Mouse (Mus musculus) erythroblast, adult 5-6 weeks (primary cell): ENCODE measurements around the gene Trmt1. TPM values are rescaled to one million over a fixed set of nuclear protein-coding genes. Genes with fewer than 3 reads are reported as not detected.
A peak's percentile ranks its signal among the peaks of the same experiment; 100 is the strongest.
"Not testable (repeated sequence)": the region's sequence is repeated elsewhere in the genome, so short reads cannot be mapped to it uniquely, and the experiment has no call there.

Experiments used
- ATAC-seq: replicated peaks from 2 replicates; pipeline ENCODE4 v1.8.0; 2016; ENCODE audit warnings: moderate number of reproducible peaks, mild to moderate bottlenecking, moderate TSS enrichment, inconsistent platforms; ENCODE audit not compliant: poor library complexity, low FRiP score, severe bottlenecking
- total RNA-seq, 2 experiments: library from RNA; stranded (forward) in 1 of 2; stranded (reverse) in 1 of 2; fragments of 150-400 nt in 1 of 2; fragments of 200-764, 138-1000 nt in 1 of 2; gene quantifications; 2 replicates each; pipeline versions ENCODE4 v1.2.3 to v1.2.4; 2015 to 2017; ENCODE audit warnings: low replicate concordance in 2 of 2

Gene Trmt1
- total RNA-seq, 2 experiments from 2014 or later = 16.9 to 21.5 TPM

GRCm38 (mm10) chr8:84657680-84658079 is 28.4 kb upstream of the Trmt1 start:
- ATAC-seq = no peak

- ATAC-seq = no peak
Measured at GRCm38 (mm10) chr8:84658951-84659350, 27.2 kb upstream of the Trmt1 start.

- ATAC-seq = no peak
Measured at GRCm38 (mm10) chr8:84659936-84660818, 25.9 kb upstream of the Trmt1 start.

- no peak for ATAC-seq
Measured at GRCm38 (mm10) chr8:84660819-84661457, 25.2 kb upstream of the Trmt1 start.

- ATAC-seq = peak; percentile 51
Measured at GRCm38 (mm10) chr8:84661458-84661871, 24.6 kb upstream of the Trmt1 start.

GRCm38 (mm10) chr8:84661961-84662571 is 24.0 kb upstream of the Trmt1 start:
- ATAC-seq = 0 out of 2 replicates have a peak, but pooled peaks have one; percentile 0

- peak; percentile 70 for ATAC-seq
Measured at GRCm38 (mm10) chr8:84662581-84663065, 23.5 kb upstream of the Trmt1 start, which contains the start of gene Ier2. Gene Ier2 (minus strand): TSS chr8:84662852.

- peak; percentile 62 for ATAC-seq
Measured at GRCm38 (mm10) chr8:84663483-84664327, 22.4 kb upstream of the Trmt1 start.

- ATAC-seq = peak; percentile 67
Measured at GRCm38 (mm10) chr8:84664566-84665384, 21.3 kb upstream of the Trmt1 start.

- peak; percentile 3 for ATAC-seq
Measured at GRCm38 (mm10) chr8:84665385-84665893, 20.7 kb upstream of the Trmt1 start.

- ATAC-seq = no peak
Measured at GRCm38 (mm10) chr8:84668081-84668480, 18.0 kb upstream of the Trmt1 start.

- no peak for ATAC-seq
Measured at GRCm38 (mm10) chr8:84668731-84669485, 17.2 kb upstream of the Trmt1 start.

GRCm38 (mm10) chr8:84670295-84671006 is 15.7 kb upstream of the Trmt1 start:
- ATAC-seq = not testable (repeated sequence)

GRCm38 (mm10) chr8:84677305-84677704 is 8.8 kb upstream of the Trmt1 start:
- 0 out of 2 replicates have a peak, but pooled peaks have one; percentile 16 for ATAC-seq

GRCm38 (mm10) chr8:84681476-84681875 is 4.6 kb upstream of the Trmt1 start:
- no peak for ATAC-seq

- no peak for ATAC-seq
Measured at GRCm38 (mm10) chr8:84682257-84682656, 3.9 kb upstream of the Trmt1 start.

GRCm38 (mm10) chr8:84684537-84684936 is 1.6 kb upstream of the Trmt1 start:
- no peak for ATAC-seq
